Mouse (Mus musculus): ENCODE data around the gene Chtop. TPM values are rescaled to one million over a fixed set of nuclear protein-coding genes. Genes with fewer than 3 reads are reported as not detected.

Chtop gene
- total RNA-seq (2014; rRNA removed), result 233 and 254 TPM in 2 replicates
- 154 and 163 TPM in 2 replicates for polyA plus RNA-seq (2015; fragmentation: Nextera tagmentation; extraction: Ambion mirVana)

GRCm38 (mm10) chr3:90508950-90509746 is at the start of gene Chtop:
Gene Chtop (minus strand): TSS chr3:90509498.
- H3K4me2 ChIP-seq (ENCODE audit: low read depth, low read length, poor library complexity, severe bottlenecking), result peak within 1 kb of the TSS; percentile 64
- DNase-seq (ENCODE audit: low spot score) (peak; percentile 99), ATAC-seq (ENCODE audit: low FRiP score) (peak; percentile 94)
- H3K9ac ChIP-seq (replicated peaks; ENCODE audit: low read length, poor library complexity, severe bottlenecking), result peak within 1 kb of the TSS; percentile 99
- peaks cover 10% of the 10 kb centered on the region; the same call in 1 of the 2 replicates for H3K4me1 ChIP-seq (ENCODE audit: insufficient read depth, low read length)
- peaks cover 12% of the 10 kb centered on the region for H3K27me3 ChIP-seq (ENCODE audit: insufficient read depth, low read length)
- peak within 1 kb of the TSS; percentile 92 for H3K4me3 ChIP-seq (ENCODE audit: low read depth, low read length)
- H3K27ac ChIP-seq (ENCODE audit: low read depth, low read length), result peak within 1 kb of the TSS; percentile 96
- WGBS, result under 1% methylated on average over 64 of the region's 66 CpGs
- H3K36me3 ChIP-seq (ENCODE audit: insufficient read depth, low read length), result peaks cover 6% of the 10 kb centered on the region; the same call in 1 of the 2 replicates
- H3K9me3 ChIP-seq (ENCODE audit: low read length), result no peaks in the 10 kb centered on the region
- no peak for TF ChIP-seq CTCF (IDR thresholded peaks at IDR 0.05)

- H3K9ac ChIP-seq (replicated peaks; ENCODE audit: low read length, poor library complexity, severe bottlenecking), result no peak overlapping the region
- no peak overlapping the region for H3K4me3 ChIP-seq (ENCODE audit: low read depth, low read length)
- TF ChIP-seq CTCF (IDR thresholded peaks at IDR 0.05), result no peak
- H3K27ac ChIP-seq (ENCODE audit: low read depth, low read length), result no peak overlapping the region; the same call in 1 of the 2 replicates
- H3K9me3 ChIP-seq (ENCODE audit: low read length), result no peaks in the 10 kb centered on the region
- H3K27me3 ChIP-seq (ENCODE audit: insufficient read depth, low read length), result no peaks in the 10 kb centered on the region
- no peak overlapping the region for H3K4me2 ChIP-seq (ENCODE audit: low read depth, low read length, poor library complexity, severe bottlenecking)
- peak; percentile 85 for DNase-seq (ENCODE audit: low spot score)
- no peaks in the 10 kb centered on the region for H3K4me1 ChIP-seq (ENCODE audit: insufficient read depth, low read length)
- ATAC-seq (ENCODE audit: low FRiP score), result peak; percentile 82
- H3K36me3 ChIP-seq (ENCODE audit: insufficient read depth, low read length), result no peaks in the 10 kb centered on the region
- WGBS, result 36% methylated on average over 5 of the region's 5 CpGs
Measured at GRCm38 (mm10) chr3:90555954-90556353, 46.7 kb upstream of the Chtop start.

GRCm38 (mm10) chr3:90552231-90552630 is 42.9 kb upstream of the Chtop start:
- no peaks in the 10 kb centered on the region for H3K9me3 ChIP-seq (ENCODE audit: low read length)
- H3K4me2 ChIP-seq (ENCODE audit: low read depth, low read length, poor library complexity, severe bottlenecking), result no peak overlapping the region
- no peaks in the 10 kb centered on the region for H3K36me3 ChIP-seq (ENCODE audit: insufficient read depth, low read length)
- ATAC-seq (ENCODE audit: low FRiP score), result no peak
- H3K9ac ChIP-seq (replicated peaks; ENCODE audit: low read length, poor library complexity, severe bottlenecking), result no peak overlapping the region
- WGBS, result 86% methylated on average over 1 of the region's 2 CpGs
- DNase-seq (ENCODE audit: low spot score), result no peak
- TF ChIP-seq CTCF (IDR thresholded peaks at IDR 0.05), result no peak
- H3K4me1 ChIP-seq (ENCODE audit: insufficient read depth, low read length), result no peaks in the 10 kb centered on the region
- H3K27me3 ChIP-seq (ENCODE audit: insufficient read depth, low read length), result no peaks in the 10 kb centered on the region
- H3K4me3 ChIP-seq (ENCODE audit: low read depth, low read length), result no peak overlapping the region
- H3K27ac ChIP-seq (ENCODE audit: low read depth, low read length), result no peak overlapping the region

GRCm38 (mm10) chr3:90550421-90550790 is 41.1 kb upstream of the Chtop start:
- H3K4me1 ChIP-seq (ENCODE audit: insufficient read depth, low read length), result no peaks in the 10 kb centered on the region
- 97% methylated on average over 2 of the region's 2 CpGs for WGBS
- no peak overlapping the region for H3K27ac ChIP-seq (ENCODE audit: low read depth, low read length)
- H3K27me3 ChIP-seq (ENCODE audit: insufficient read depth, low read length), result no peaks in the 10 kb centered on the region
- no peak overlapping the region for H3K4me3 ChIP-seq (ENCODE audit: low read depth, low read length)
- DNase-seq (ENCODE audit: low spot score) (no peak), ATAC-seq (ENCODE audit: low FRiP score) (no peak)
- H3K9ac ChIP-seq (replicated peaks; ENCODE audit: low read length, poor library complexity, severe bottlenecking), result no peak overlapping the region
- H3K36me3 ChIP-seq (ENCODE audit: insufficient read depth, low read length), result no peaks in the 10 kb centered on the region
- no peaks in the 10 kb centered on the region for H3K9me3 ChIP-seq (ENCODE audit: low read length)
- no peak for TF ChIP-seq CTCF (IDR thresholded peaks at IDR 0.05)
- no peak overlapping the region for H3K4me2 ChIP-seq (ENCODE audit: low read depth, low read length, poor library complexity, severe bottlenecking)

GRCm38 (mm10) chr3:90549676-90550420 is 40.5 kb upstream of the Chtop start:
- no peak overlapping the region for H3K4me3 ChIP-seq (ENCODE audit: low read depth, low read length)
- DNase-seq (ENCODE audit: low spot score), result no peak
- H3K4me2 ChIP-seq (ENCODE audit: low read depth, low read length, poor library complexity, severe bottlenecking), result no peak overlapping the region
- ATAC-seq (ENCODE audit: low FRiP score), result no peak
- no peaks in the 10 kb centered on the region for H3K9me3 ChIP-seq (ENCODE audit: low read length)
- no peak overlapping the region for H3K9ac ChIP-seq (replicated peaks; ENCODE audit: low read length, poor library complexity, severe bottlenecking)
- no peak for TF ChIP-seq CTCF (IDR thresholded peaks at IDR 0.05)
- WGBS, result 66% methylated on average over 5 of the region's 5 CpGs
- H3K27ac ChIP-seq (ENCODE audit: low read depth, low read length), result no peak overlapping the region
- H3K27me3 ChIP-seq (ENCODE audit: insufficient read depth, low read length), result no peaks in the 10 kb centered on the region
- no peaks in the 10 kb centered on the region for H3K4me1 ChIP-seq (ENCODE audit: insufficient read depth, low read length)
- no peaks in the 10 kb centered on the region for H3K36me3 ChIP-seq (ENCODE audit: insufficient read depth, low read length)

GRCm38 (mm10) chr3:90540904-90541303 is 31.6 kb upstream of the Chtop start:
- H3K27me3 ChIP-seq (ENCODE audit: insufficient read depth, low read length), result no peaks in the 10 kb centered on the region
- H3K4me3 ChIP-seq (ENCODE audit: low read depth, low read length), result no peak overlapping the region
- no peaks in the 10 kb centered on the region for H3K36me3 ChIP-seq (ENCODE audit: insufficient read depth, low read length)
- ATAC-seq (ENCODE audit: low FRiP score) (peak; percentile 67), DNase-seq (ENCODE audit: low spot score) (peak; percentile 21)
- H3K27ac ChIP-seq (ENCODE audit: low read depth, low read length), result peak overlapping the region; percentile 43; the same call in 1 of the 2 replicates
- H3K4me1 ChIP-seq (ENCODE audit: insufficient read depth, low read length), result no peaks in the 10 kb centered on the region
- no peak overlapping the region for H3K9ac ChIP-seq (replicated peaks; ENCODE audit: low read length, poor library complexity, severe bottlenecking)
- no peaks in the 10 kb centered on the region for H3K9me3 ChIP-seq (ENCODE audit: low read length)
- TF ChIP-seq CTCF (IDR thresholded peaks at IDR 0.05), result no peak
- no peak overlapping the region for H3K4me2 ChIP-seq (ENCODE audit: low read depth, low read length, poor library complexity, severe bottlenecking)
- 31% methylated on average over 4 of the region's 4 CpGs for WGBS

All from midbrain, postnatal 0 days (tissue).